Mouse (Mus musculus) hindbrain, embryonic 12.5 days (tissue): ENCODE results near the gene Mrps7. TPM values are rescaled to one million over a fixed set of nuclear protein-coding genes. Genes with fewer than 3 reads are reported as not detected.

Source experiments
- ATAC-seq: fragments of 200-750 bp; cut with Nextera tagmentation; 2 replicates; pipeline ENCODE4 v1.8.0; 2017; ENCODE audit warnings: moderate TSS enrichment; ENCODE audit not compliant: low FRiP score
- H3K27ac ChIP-seq: fragments of 300-500 bp; sonication (generic); 2 replicates; pipeline ENCODE4 v1.5.1; 2016; ENCODE audit warnings: mild to moderate bottlenecking
- H3K27me3 ChIP-seq: fragments of 300-500 bp; sonication (generic); 2 replicates; pipeline ENCODE4 v1.6.1; 2016; ENCODE audit warnings: mild to moderate bottlenecking
- H3K36me3 ChIP-seq: fragments of 300-500 bp; sonication (generic); 2 replicates; pipeline ENCODE4 v1.6.1; 2016; ENCODE audit warnings: mild to moderate bottlenecking
- H3K4me1 ChIP-seq: fragments of 300-500 bp; sonication (generic); 2 replicates; pipeline ENCODE4 v1.6.1; 2016
- H3K4me2 ChIP-seq: fragments of 300-500 bp; sonication (generic); replicated peaks from 2 replicates; pipeline ENCODE4 v1.6.1; 2016; ENCODE audit warnings: mild to moderate bottlenecking
- H3K4me3 ChIP-seq: fragments of 300-500 bp; sonication (generic); 2 replicates; pipeline ENCODE4 v1.5.1; 2016; ENCODE audit warnings: mild to moderate bottlenecking
- H3K9ac ChIP-seq: fragments of 300-500 bp; sonication (generic); 2 replicates; pipeline ENCODE4 v1.6.1; 2016; ENCODE audit warnings: mild to moderate bottlenecking, moderate library complexity
- H3K9me3 ChIP-seq: fragments of 300-500 bp; sonication (generic); replicated peaks from 2 replicates; pipeline ENCODE4 v1.6.1; 2016; ENCODE audit warnings: mild to moderate bottlenecking
- WGBS: fragments of 180-500 bp; shearing (Covaris S2); methylation state at CpG from one replicate; pipeline ENCODE4 v1.1.7; 2016; 5-methylcytosine and 5-hydroxymethylcytosine counted together
- polyA plus RNA-seq: library from polyadenylated mRNA; unstranded; fragments of >200 nt; fragmentation: Nextera tagmentation; extraction: Ambion mirVana; gene quantifications from 2 replicates; pipeline ENCODE4 v1.2.1, GENCODE M21; 2016

The Mrps7 gene
- polyA plus RNA-seq = 86.0 and 86.6 TPM in 2 replicates

GRCm38 (mm10) chr11:115603476-115604303 is at the start of gene Mrps7, which contains the start of gene Gga3:
Gene Mrps7 (plus strand): TSS chr11:115603925.
Gene Gga3 (minus strand): TSS chr11:115604051.
- H3K9me3 ChIP-seq = no peaks in the 10 kb centered on the region
- peak within 1 kb of the TSS; percentile 96 for H3K4me2 ChIP-seq
- ATAC-seq = peak; percentile 95
- H3K36me3 ChIP-seq = peaks cover 48% of the 10 kb centered on the region
- peak within 1 kb of the TSS; percentile 88 for H3K27ac ChIP-seq
- under 1% methylated on average over 80 of the region's 93 CpGs for WGBS
- H3K27me3 ChIP-seq = no peaks in the 10 kb centered on the region
- peak within 1 kb of the TSS; percentile 99 for H3K4me3 ChIP-seq
- H3K4me1 ChIP-seq = peaks cover 27% of the 10 kb centered on the region
- peak within 1 kb of the TSS; percentile 98 for H3K9ac ChIP-seq

- Histone ChIP-seq H3K27me3 (no peaks in the 10 kb centered on the region), H3K4me2 (no peak overlapping the region), H3K4me3 (no peak overlapping the region), H3K9ac (no peak overlapping the region), H3K4me1 (no peaks in the 10 kb centered on the region), H3K27ac (no peak overlapping the region), H3K9me3 (no peaks in the 10 kb centered on the region), H3K36me3 (no peaks in the 10 kb centered on the region)
- 82% methylated on average over 17 of the region's 17 CpGs for WGBS
- ATAC-seq = no peak
Observed at GRCm38 (mm10) chr11:115555717-115556116, 48.0 kb upstream of the Mrps7 start.

- Histone ChIP-seq H3K27me3 (no peaks in the 10 kb centered on the region), H3K4me2 (peak overlapping the region; percentile 64), H3K27ac (peak overlapping the region; percentile 85; the same call in 1 of the 2 replicates), H3K36me3 (peaks cover 19% of the 10 kb centered on the region), H3K9me3 (no peaks in the 10 kb centered on the region), H3K4me3 (peak overlapping the region; percentile 74), H3K9ac (peak overlapping the region; percentile 72), H3K4me1 (peaks cover 12% of the 10 kb centered on the region)
- WGBS = 42% methylated on average over 4 of the region's 4 CpGs
- ATAC-seq = no peak
Observed at GRCm38 (mm10) chr11:115563406-115563805, 40.3 kb upstream of the Mrps7 start.

- H3K4me3 ChIP-seq = peak within 1 kb of the TSS; percentile 74
- H3K27ac ChIP-seq = peak within 1 kb of the TSS; percentile 85
- peaks cover 12% of the 10 kb centered on the region for H3K4me1 ChIP-seq
- no peaks in the 10 kb centered on the region for H3K9me3 ChIP-seq
- ATAC-seq = peak; percentile 84
- H3K36me3 ChIP-seq = peaks cover 27% of the 10 kb centered on the region
- WGBS = under 1% methylated on average over 42 of the region's 42 CpGs
- peak within 1 kb of the TSS; percentile 64 for H3K4me2 ChIP-seq
- no peaks in the 10 kb centered on the region for H3K27me3 ChIP-seq
- peak within 1 kb of the TSS; percentile 72 for H3K9ac ChIP-seq
Observed at GRCm38 (mm10) chr11:115564064-115564809, 39.5 kb upstream of the Mrps7 start, which contains the start of gene Nup85. Gene Nup85 (plus strand): TSS chr11:115564434.

- Histone ChIP-seq H3K27ac (no peak overlapping the region), H3K4me1 (peaks cover 12% of the 10 kb centered on the region), H3K36me3 (peaks cover 34% of the 10 kb centered on the region), H3K4me2 (peak overlapping the region; percentile 64), H3K9me3 (no peaks in the 10 kb centered on the region), H3K9ac (peak overlapping the region; percentile 72), H3K27me3 (no peaks in the 10 kb centered on the region), H3K4me3 (peak overlapping the region; percentile 74)
- WGBS = 21% methylated on average over 7 of the region's 7 CpGs
- no peak for ATAC-seq
Observed at GRCm38 (mm10) chr11:115564961-115565360, 38.8 kb upstream of the Mrps7 start.

- ATAC-seq = no peak
- Histone ChIP-seq H3K36me3 (peaks cover 69% of the 10 kb centered on the region), H3K4me1 (no peaks in the 10 kb centered on the region), H3K27me3 (no peaks in the 10 kb centered on the region), H3K9me3 (no peaks in the 10 kb centered on the region), H3K4me3 (no peak overlapping the region), H3K9ac (no peak overlapping the region), H3K4me2 (no peak overlapping the region), H3K27ac (no peak overlapping the region)
Observed at GRCm38 (mm10) chr11:115579080-115579479, 24.6 kb upstream of the Mrps7 start.

GRCm38 (mm10) chr11:115582913-115583606 is 20.7 kb upstream of the Mrps7 start:
- Histone ChIP-seq H3K9me3 (no peaks in the 10 kb centered on the region), H3K27me3 (no peaks in the 10 kb centered on the region), H3K9ac (no peak overlapping the region), H3K4me2 (no peak overlapping the region), H3K36me3 (peaks cover 92% of the 10 kb centered on the region), H3K27ac (no peak overlapping the region), H3K4me1 (no peaks in the 10 kb centered on the region), H3K4me3 (no peak overlapping the region)
- 83% methylated on average over 10 of the region's 10 CpGs for WGBS
- ATAC-seq = no peak

GRCm38 (mm10) chr11:115584376-115585073 is 19.2 kb upstream of the Mrps7 start:
- H3K4me2 ChIP-seq = no peak overlapping the region
- H3K36me3 ChIP-seq = peaks cover 91% of the 10 kb centered on the region
- no peaks in the 10 kb centered on the region for H3K9me3 ChIP-seq
- H3K9ac ChIP-seq = no peak overlapping the region
- no peaks in the 10 kb centered on the region for H3K27me3 ChIP-seq
- H3K4me1 ChIP-seq = no peaks in the 10 kb centered on the region
- ATAC-seq = no peak
- WGBS = 91% methylated on average over 10 of the region's 10 CpGs
- H3K27ac ChIP-seq = no peak overlapping the region
- H3K4me3 ChIP-seq = no peak overlapping the region

GRCm38 (mm10) chr11:115585573-115586100 is 18.1 kb upstream of the Mrps7 start:
- no peak overlapping the region for H3K27ac ChIP-seq
- H3K9me3 ChIP-seq = no peaks in the 10 kb centered on the region
- 91% methylated on average over 7 of the region's 7 CpGs for WGBS
- no peak overlapping the region for H3K9ac ChIP-seq
- no peaks in the 10 kb centered on the region for H3K4me1 ChIP-seq
- no peak overlapping the region for H3K4me3 ChIP-seq
- ATAC-seq = no peak
- H3K4me2 ChIP-seq = no peak overlapping the region
- H3K36me3 ChIP-seq = peaks cover 97% of the 10 kb centered on the region
- no peaks in the 10 kb centered on the region for H3K27me3 ChIP-seq

GRCm38 (mm10) chr11:115586403-115586802 is 17.3 kb upstream of the Mrps7 start:
- 93% methylated on average over 9 of the region's 9 CpGs for WGBS
- no peak overlapping the region for H3K4me3 ChIP-seq
- H3K36me3 ChIP-seq = peaks cover 97% of the 10 kb centered on the region
- no peaks in the 10 kb centered on the region for H3K27me3 ChIP-seq
- H3K9me3 ChIP-seq = no peaks in the 10 kb centered on the region
- no peak overlapping the region for H3K4me2 ChIP-seq
- H3K4me1 ChIP-seq = no peaks in the 10 kb centered on the region
- H3K9ac ChIP-seq = no peak overlapping the region
- H3K27ac ChIP-seq = no peak overlapping the region
- no peak for ATAC-seq

- WGBS = 86% methylated on average over 9 of the region's 9 CpGs
- no peak overlapping the region for H3K27ac ChIP-seq
- H3K4me1 ChIP-seq = no peaks in the 10 kb centered on the region
- no peak overlapping the region for H3K4me2 ChIP-seq
- H3K9ac ChIP-seq = no peak overlapping the region
- H3K4me3 ChIP-seq = no peak overlapping the region
- no peaks in the 10 kb centered on the region for H3K27me3 ChIP-seq
- no peak for ATAC-seq
- H3K9me3 ChIP-seq = no peaks in the 10 kb centered on the region
- H3K36me3 ChIP-seq = peaks cover 96% of the 10 kb centered on the region
Observed at GRCm38 (mm10) chr11:115587984-115588383, 15.7 kb upstream of the Mrps7 start.
